Mouse (Mus musculus) midbrain, embryonic 15.5 days (tissue): Measurements from ENCODE around the gene Ankdd1a. TPM values are rescaled to one million over a fixed set of nuclear protein-coding genes. Genes with fewer than 3 reads are reported as not detected.

Source experiments
- ATAC-seq: fragments of 200-750 bp; cut with Nextera tagmentation; replicated peaks from 2 replicates; pipeline ENCODE4 v1.8.0; 2017; ENCODE audit warnings: moderate TSS enrichment
- H3K27ac ChIP-seq: fragments of 300-500 bp; sonication (generic); 2 replicates; pipeline ENCODE4 v1.5.1; 2015; ENCODE audit warnings: mild to moderate bottlenecking, inconsistent platforms
- H3K27me3 ChIP-seq: fragments of 300-500 bp; sonication (generic); replicated peaks from 2 replicates; pipeline ENCODE4 v1.6.1; 2015; ENCODE audit warnings: inconsistent platforms
- H3K36me3 ChIP-seq: fragments of 300-500 bp; sonication (generic); replicated peaks from 2 replicates; pipeline ENCODE4 v1.6.1; 2015; ENCODE audit warnings: inconsistent platforms
- H3K4me1 ChIP-seq: fragments of 300-500 bp; sonication (generic); 2 replicates; pipeline ENCODE4 v1.6.1; 2015; ENCODE audit warnings: inconsistent platforms
- H3K4me2 ChIP-seq: fragments of 300-500 bp; sonication (generic); 2 replicates; pipeline ENCODE4 v1.6.1; 2015; ENCODE audit warnings: inconsistent platforms, mild to moderate bottlenecking, moderate library complexity
- H3K4me3 ChIP-seq: fragments of 300-500 bp; sonication (generic); 2 replicates; pipeline ENCODE4 v1.5.1; 2015; ENCODE audit warnings: mild to moderate bottlenecking, inconsistent platforms
- H3K9ac ChIP-seq: fragments of 300-500 bp; sonication (generic); 2 replicates; pipeline ENCODE4 v1.6.1; 2015; ENCODE audit warnings: mild to moderate bottlenecking, inconsistent platforms
- H3K9me3 ChIP-seq: fragments of 300-500 bp; sonication (generic); 2 replicates; pipeline ENCODE4 v1.6.1; 2016; ENCODE audit warnings: inconsistent platforms
- WGBS: fragments of 180-500 bp; shearing (Covaris S2); methylation state at CpG from one replicate; pipeline ENCODE4 v1.1.7; 2015; ENCODE audit warnings: mixed read lengths; 5-methylcytosine and 5-hydroxymethylcytosine counted together
- polyA plus RNA-seq: library from polyadenylated mRNA; unstranded; fragments of >200 nt; fragmentation: Nextera tagmentation; extraction: Ambion mirVana; gene quantifications from 2 replicates; pipeline ENCODE4 v1.2.1, GENCODE M21; 2015

The Ankdd1a gene
- polyA plus RNA-seq, 1 experiment from 2014 or later: 1.7 TPM

GRCm38 (mm10) chr9:65539697-65540096, 19.7 kb upstream of the Ankdd1a start:
- no peak for ATAC-seq

GRCm38 (mm10) chr9:65537901-65538630, 18.1 kb upstream of the Ankdd1a start:
- H3K9ac ChIP-seq: no peak overlapping the region
- ATAC-seq: no peak
- no peak overlapping the region for H3K27ac ChIP-seq
- H3K27me3 ChIP-seq: no peaks in the 10 kb centered on the region
- H3K4me3 ChIP-seq: no peak overlapping the region
- H3K9me3 ChIP-seq: no peaks in the 10 kb centered on the region
- 89% methylated on average over 8 of the region's 8 CpGs for WGBS
- H3K36me3 ChIP-seq: no peaks in the 10 kb centered on the region
- H3K4me2 ChIP-seq: no peak overlapping the region
- H3K4me1 ChIP-seq: no peaks in the 10 kb centered on the region

More at GRCm38 (mm10) chr9:65539697-65540096, 19.7 kb upstream of the Ankdd1a start:
- no peaks in the 10 kb centered on the region for H3K27me3 ChIP-seq
- H3K9me3 ChIP-seq: no peaks in the 10 kb centered on the region
- no peaks in the 10 kb centered on the region for H3K36me3 ChIP-seq
- no peaks in the 10 kb centered on the region for H3K4me1 ChIP-seq
- H3K27ac ChIP-seq: no peak overlapping the region
- 85% methylated on average over 9 of the region's 9 CpGs for WGBS
- no peak overlapping the region for H3K4me3 ChIP-seq
- H3K9ac ChIP-seq: no peak overlapping the region
- no peak overlapping the region for H3K4me2 ChIP-seq

GRCm38 (mm10) chr9:65536491-65536890, 16.5 kb upstream of the Ankdd1a start:
- no peaks in the 10 kb centered on the region for H3K9me3 ChIP-seq
- H3K27me3 ChIP-seq: no peaks in the 10 kb centered on the region
- H3K4me1 ChIP-seq: no peaks in the 10 kb centered on the region
- 88% methylated on average over 4 of the region's 4 CpGs for WGBS
- no peak overlapping the region for H3K4me2 ChIP-seq
- ATAC-seq: no peak
- no peak overlapping the region for H3K9ac ChIP-seq
- no peaks in the 10 kb centered on the region for H3K36me3 ChIP-seq
- no peak overlapping the region for H3K27ac ChIP-seq
- H3K4me3 ChIP-seq: no peak overlapping the region

GRCm38 (mm10) chr9:65535789-65536469, 15.9 kb upstream of the Ankdd1a start:
- 87% methylated on average over 10 of the region's 11 CpGs for WGBS
- no peaks in the 10 kb centered on the region for H3K9me3 ChIP-seq
- H3K9ac ChIP-seq: no peak overlapping the region
- no peaks in the 10 kb centered on the region for H3K4me1 ChIP-seq
- H3K4me3 ChIP-seq: no peak overlapping the region
- no peak for ATAC-seq
- H3K27ac ChIP-seq: no peak overlapping the region
- no peak overlapping the region for H3K4me2 ChIP-seq
- no peaks in the 10 kb centered on the region for H3K36me3 ChIP-seq
- no peaks in the 10 kb centered on the region for H3K27me3 ChIP-seq

- H3K27me3 ChIP-seq: no peaks in the 10 kb centered on the region
- ATAC-seq: no peak
Measured at GRCm38 (mm10) chr9:65535191-65535722, 15.3 kb upstream of the Ankdd1a start.

GRCm38 (mm10) chr9:65534111-65534510, 14.1 kb upstream of the Ankdd1a start:
- WGBS: 88% methylated on average over 3 of the region's 3 CpGs
- Histone ChIP-seq H3K9ac (no peak overlapping the region), H3K4me1 (no peaks in the 10 kb centered on the region), H3K27ac (no peak overlapping the region), H3K9me3 (no peaks in the 10 kb centered on the region), H3K4me2 (no peak overlapping the region), H3K36me3 (no peaks in the 10 kb centered on the region), H3K4me3 (no peak overlapping the region), H3K27me3 (no peaks in the 10 kb centered on the region)
- ATAC-seq: no peak

More at GRCm38 (mm10) chr9:65535191-65535722, 15.3 kb upstream of the Ankdd1a start:
- no peaks in the 10 kb centered on the region for H3K36me3 ChIP-seq
- H3K4me1 ChIP-seq: no peaks in the 10 kb centered on the region
- no peak overlapping the region for H3K27ac ChIP-seq
- no peak overlapping the region for H3K4me2 ChIP-seq
- H3K9ac ChIP-seq: no peak overlapping the region
- no peaks in the 10 kb centered on the region for H3K9me3 ChIP-seq
- 70% methylated on average over 3 of the region's 3 CpGs for WGBS
- no peak overlapping the region for H3K4me3 ChIP-seq

- H3K9me3 ChIP-seq: no peaks in the 10 kb centered on the region
- H3K4me2 ChIP-seq: no peak overlapping the region
- no peak for ATAC-seq
- no peaks in the 10 kb centered on the region for H3K27me3 ChIP-seq
- 84% methylated on average over 8 of the region's 8 CpGs for WGBS
- no peaks in the 10 kb centered on the region for H3K4me1 ChIP-seq
- no peaks in the 10 kb centered on the region for H3K36me3 ChIP-seq
- H3K9ac ChIP-seq: no peak overlapping the region
- no peak overlapping the region for H3K4me3 ChIP-seq
- H3K27ac ChIP-seq: no peak overlapping the region
Measured at GRCm38 (mm10) chr9:65532986-65533385, 13.0 kb upstream of the Ankdd1a start.

GRCm38 (mm10) chr9:65531283-65531682, 11.3 kb upstream of the Ankdd1a start:
- H3K27me3 ChIP-seq: no peaks in the 10 kb centered on the region
- no peaks in the 10 kb centered on the region for H3K9me3 ChIP-seq
- no peaks in the 10 kb centered on the region for H3K36me3 ChIP-seq
- no peak overlapping the region for H3K4me2 ChIP-seq
- no peak overlapping the region for H3K4me3 ChIP-seq
- no peak overlapping the region for H3K27ac ChIP-seq
- H3K4me1 ChIP-seq: no peaks in the 10 kb centered on the region
- no peak for ATAC-seq
- 80% methylated on average over 5 of the region's 5 CpGs for WGBS
- no peak overlapping the region for H3K9ac ChIP-seq

- Histone ChIP-seq H3K4me1 (no peaks in the 10 kb centered on the region), H3K9me3 (no peaks in the 10 kb centered on the region), H3K9ac (no peak overlapping the region), H3K36me3 (no peaks in the 10 kb centered on the region), H3K27ac (no peak overlapping the region), H3K4me3 (no peak overlapping the region), H3K4me2 (no peak overlapping the region), H3K27me3 (no peaks in the 10 kb centered on the region)
- WGBS: 54% methylated on average over 8 of the region's 8 CpGs
- ATAC-seq: no peak
Measured at GRCm38 (mm10) chr9:65529659-65530058, 9.7 kb upstream of the Ankdd1a start.

GRCm38 (mm10) chr9:65528417-65529038, 8.5 kb upstream of the Ankdd1a start:
- WGBS: 88% methylated on average over 6 of the region's 6 CpGs
- ATAC-seq: no peak
- H3K9ac ChIP-seq: no peak overlapping the region

GRCm38 (mm10) chr9:65525445-65526195, 5.6 kb upstream of the Ankdd1a start:
- no peaks in the 10 kb centered on the region for H3K9me3 ChIP-seq
- ATAC-seq: no peak
- H3K4me1 ChIP-seq: peaks cover 4% of the 10 kb centered on the region; the same call in 1 of the 2 replicates
- no peak overlapping the region for H3K9ac ChIP-seq
- no peaks in the 10 kb centered on the region for H3K27me3 ChIP-seq
- WGBS: 85% methylated on average over 10 of the region's 10 CpGs
- no peak overlapping the region for H3K27ac ChIP-seq
- H3K4me2 ChIP-seq: no peak overlapping the region
- H3K36me3 ChIP-seq: no peaks in the 10 kb centered on the region
- H3K4me3 ChIP-seq: no peak overlapping the region

More at GRCm38 (mm10) chr9:65528417-65529038, 8.5 kb upstream of the Ankdd1a start:
- Histone ChIP-seq H3K27me3 (no peaks in the 10 kb centered on the region), H3K4me2 (no peak overlapping the region), H3K36me3 (no peaks in the 10 kb centered on the region), H3K27ac (no peak overlapping the region), H3K4me3 (no peak overlapping the region), H3K9me3 (no peaks in the 10 kb centered on the region), H3K4me1 (no peaks in the 10 kb centered on the region)
